Mouse (Mus musculus) olfactory bulb, adult 2 months (tissue): Measurements from ENCODE around the gene Kcnj9. TPM values are rescaled to one million over a fixed set of nuclear protein-coding genes. Genes with fewer than 3 reads are reported as not detected.

Experiments
- H3K27ac ChIP-seq: fragments of 200-500 bp; 2 replicates; pipeline ENCODE4 v1.5.1; 2012; ENCODE audit warnings: low read depth, low read length; ENCODE audit not compliant: insufficient read depth
- H3K4me1 ChIP-seq: fragments of 200-500 bp; 2 replicates; pipeline ENCODE4 v1.6.1; 2012; ENCODE audit warnings: low read length; ENCODE audit not compliant: control insufficient read depth, insufficient read depth
- H3K4me3 ChIP-seq: fragments of 200-500 bp; 2 replicates; pipeline ENCODE4 v1.5.1; 2012; ENCODE audit warnings: mild to moderate bottlenecking, low read depth, low read length, moderate library complexity; ENCODE audit not compliant: insufficient read depth
- CTCF ChIP-seq: fragments of 200-500 bp; IDR thresholded peaks from 2 replicates; pipeline ENCODE4 v1.5.1; 2012; ENCODE audit warnings: low read depth, mild to moderate bottlenecking, low read length, moderate library complexity; ENCODE audit not compliant: insufficient read depth
- POLR2A ChIP-seq: fragments of 200-500 bp; IDR thresholded peaks from 2 replicates; pipeline ENCODE4 v1.6.1; 2012; ENCODE audit warnings: mild to moderate bottlenecking, low read depth, low read length, moderate library complexity; ENCODE audit not compliant: insufficient read depth
- WGBS: fragments of 180-500 bp; shearing (Covaris S2); methylation state at CpG from one replicate; pipeline ENCODE4 v1.1.7; 2018; 5-methylcytosine and 5-hydroxymethylcytosine counted together
- polyA plus RNA-seq: library from polyadenylated mRNA; stranded (reverse); fragments of >200 nt; gene quantifications from 2 replicates; pipeline ENCODE4 v1.2.4, GENCODE M21; 2012; ENCODE audit warnings: low replicate concordance; ENCODE audit not compliant: missing spikeins, insufficient read depth, insufficient read length

Kcnj9 gene
- polyA plus RNA-seq, 1 experiment, result not detected

- TF ChIP-seq CTCF, result no peak
- TF ChIP-seq POLR2A, result no peak
- 76% methylated on average over 6 of the region's 6 CpGs for WGBS
- Histone ChIP-seq H3K27ac (no peak overlapping the region), H3K4me1 (peaks cover 12% of the 10 kb centered on the region), H3K4me3 (no peak overlapping the region)
Measured at GRCm38 (mm10) chr1:172352001-172352400, 22.9 kb upstream of the Kcnj9 start.

- 24% methylated on average over 19 of the region's 19 CpGs for WGBS
- no peak for TF ChIP-seq POLR2A
- TF ChIP-seq CTCF, result no peak
Measured at GRCm38 (mm10) chr1:172349916-172350812, 21.0 kb upstream of the Kcnj9 start.

GRCm38 (mm10) chr1:172349504-172349903 lies 20.4 kb upstream of the Kcnj9 start:
- TF ChIP-seq POLR2A, result no peak
- TF ChIP-seq CTCF, result no peak
- Histone ChIP-seq H3K4me3 (no peak overlapping the region), H3K4me1 (peaks cover 14% of the 10 kb centered on the region), H3K27ac (peak overlapping the region; percentile 1; the same call in 1 of the 2 replicates)
- whole genome bisulfite sequencing, result 55% methylated on average over 5 of the region's 5 CpGs

More at GRCm38 (mm10) chr1:172349916-172350812, 21.0 kb upstream of the Kcnj9 start:
- peaks cover 14% of the 10 kb centered on the region for H3K4me1 ChIP-seq
- H3K4me3 ChIP-seq, result no peak overlapping the region
- H3K27ac ChIP-seq, result peak overlapping the region; percentile 71

- H3K4me1 ChIP-seq, result peaks cover 14% of the 10 kb centered on the region
- no peak overlapping the region for H3K27ac ChIP-seq
- H3K4me3 ChIP-seq, result no peak overlapping the region
- 84% methylated on average over 12 of the region's 12 CpGs for WGBS
- TF ChIP-seq CTCF (no peak), POLR2A (no peak)
Measured at GRCm38 (mm10) chr1:172347382-172347781, 18.3 kb upstream of the Kcnj9 start.

- peak overlapping the region; percentile 15; the same call in 1 of the 2 replicates for H3K27ac ChIP-seq
- WGBS, result 65% methylated on average over 10 of the region's 10 CpGs
- H3K4me1 ChIP-seq, result peaks cover 14% of the 10 kb centered on the region
- H3K4me3 ChIP-seq, result no peak overlapping the region
- TF ChIP-seq CTCF (no peak), POLR2A (no peak)
Measured at GRCm38 (mm10) chr1:172346707-172347106, 17.6 kb upstream of the Kcnj9 start.

- 66% methylated on average over 7 of the region's 7 CpGs for WGBS
- Histone ChIP-seq H3K4me3 (no peak overlapping the region), H3K4me1 (peaks cover 15% of the 10 kb centered on the region), H3K27ac (0 out of 2 replicates have a peak overlapping the region, but pooled peaks have one; percentile 20)
- TF ChIP-seq POLR2A (no peak), CTCF (no peak)
Measured at GRCm38 (mm10) chr1:172344820-172345219, 15.7 kb upstream of the Kcnj9 start.

GRCm38 (mm10) chr1:172343914-172344313 lies 14.8 kb upstream of the Kcnj9 start:
- Histone ChIP-seq H3K4me3 (no peak overlapping the region), H3K4me1 (peaks cover 12% of the 10 kb centered on the region), H3K27ac (peak overlapping the region; percentile 64; the same call in 1 of the 2 replicates)
- 49% methylated on average over 3 of the region's 3 CpGs for WGBS
- TF ChIP-seq CTCF, result no peak
- TF ChIP-seq POLR2A, result no peak

GRCm38 (mm10) chr1:172342729-172343128 lies 13.6 kb upstream of the Kcnj9 start:
- Histone ChIP-seq H3K4me3 (no peak overlapping the region), H3K27ac (no peak overlapping the region), H3K4me1 (peaks cover 12% of the 10 kb centered on the region)
- no peak for TF ChIP-seq POLR2A
- TF ChIP-seq CTCF, result no peak
- 42% methylated on average over 3 of the region's 3 CpGs for WGBS

- Histone ChIP-seq H3K4me1 (peaks cover 10% of the 10 kb centered on the region), H3K4me3 (peak overlapping the region; percentile 39), H3K27ac (peak overlapping the region; percentile 62; the same call in 1 of the 2 replicates)
- 8% methylated on average over 10 of the region's 10 CpGs for WGBS
- TF ChIP-seq CTCF, result no peak
- TF ChIP-seq POLR2A, result no peak
Measured at GRCm38 (mm10) chr1:172341386-172341785, 12.3 kb upstream of the Kcnj9 start.
